8 mouse cellular contexts compared by ENCODE assay signal in genomic region chr2:64098618-64099320, GRCm38 (mm10). TPM values are rescaled to one million over a fixed set of nuclear protein-coding genes. Genes with fewer than 3 reads are reported as not detected.
A peak's percentile ranks its signal among the peaks of the same experiment; 100 is the strongest.
DNase-seq lines count a peak whose midpoint lies in the region; ATAC-seq lines count a peak whose summit lies in the region.

No protein-coding gene starts in this region.

- 0 out of 2 replicates have a peak, but pooled peaks cover 4% of the 10 kb centered on the region for H3K4me1 ChIP-seq in embryonic facial prominence, embryonic 14.5 days (ENCODE audit: control insufficient read depth, insufficient read depth, low read length)
- no peaks in the 10 kb centered on the region for H3K4me1 ChIP-seq in hindbrain, embryonic 11.5 days (replicated peaks; ENCODE audit: control insufficient read depth, insufficient read depth, low read length)
- no peaks in the 10 kb centered on the region for H3K4me1 ChIP-seq in liver, embryonic 12.5 days
- peaks cover 9% of the 10 kb centered on the region; the same call in 1 of the 2 replicates for H3K4me1 ChIP-seq in neural tube, embryonic 14.5 days (ENCODE audit: control insufficient read depth, insufficient read depth, low read length)

- H3K27ac ChIP-seq in embryonic facial prominence, embryonic 14.5 days (replicated peaks; ENCODE audit: low read depth, low read length), result peak overlapping the region; percentile 97
- H3K27ac ChIP-seq in hindbrain, embryonic 11.5 days (ENCODE audit: low read depth, low read length), result peak overlapping the region; percentile 100
- peak overlapping the region; percentile 78 for H3K27ac ChIP-seq in liver, embryonic 12.5 days
- peak overlapping the region; percentile 95 for H3K27ac ChIP-seq in neural tube, embryonic 14.5 days (ENCODE audit: low read depth, low read length)

- ATAC-seq in cerebellum, adult (ENCODE audit: insufficient number of reproducible peaks, low FRiP score, low TSS enrichment), result 0 out of 2 replicates have a peak, but pooled peaks have one; percentile 21
- peak; percentile 77 for ATAC-seq in embryonic facial prominence, embryonic 14.5 days (ENCODE audit: low read depth)
- peak; percentile 87 for ATAC-seq in hindbrain, embryonic 11.5 days (ENCODE audit: low FRiP score)
- peak; percentile 58 for ATAC-seq in liver, embryonic 12.5 days
- ATAC-seq in neural tube, embryonic 14.5 days (ENCODE audit: low read depth), result peak; percentile 85

- peak overlapping the region; percentile 93 for H3K9ac ChIP-seq in embryonic facial prominence, embryonic 14.5 days (ENCODE audit: low read depth, low read length)
- peak overlapping the region; percentile 96 for H3K9ac ChIP-seq in hindbrain, embryonic 11.5 days (ENCODE audit: low read depth, low read length)
- H3K9ac ChIP-seq in liver, embryonic 12.5 days, result peak overlapping the region; percentile 65
- peak overlapping the region; percentile 94 for H3K9ac ChIP-seq in neural tube, embryonic 14.5 days (replicated peaks; ENCODE audit: low read depth, low read length)

- H3K27me3 ChIP-seq in embryonic facial prominence, embryonic 14.5 days (replicated peaks; ENCODE audit: control insufficient read depth, insufficient read depth, low read length), result no peaks in the 10 kb centered on the region
- H3K27me3 ChIP-seq in hindbrain, embryonic 11.5 days (ENCODE audit: control insufficient read depth, insufficient read depth, low read length), result no peaks in the 10 kb centered on the region
- H3K27me3 ChIP-seq in liver, embryonic 12.5 days (replicated peaks), result peaks cover 33% of the 10 kb centered on the region
- H3K27me3 ChIP-seq in neural tube, embryonic 14.5 days (ENCODE audit: control insufficient read depth, insufficient read depth, low read length), result no peaks in the 10 kb centered on the region

- H3K9me3 ChIP-seq in embryonic facial prominence, embryonic 14.5 days (ENCODE audit: control insufficient read depth, low read length), result no peaks in the 10 kb centered on the region
- no peaks in the 10 kb centered on the region for H3K9me3 ChIP-seq in hindbrain, embryonic 11.5 days (ENCODE audit: control insufficient read depth, low read length)
- H3K9me3 ChIP-seq in liver, embryonic 12.5 days (replicated peaks), result no peaks in the 10 kb centered on the region
- no peaks in the 10 kb centered on the region for H3K9me3 ChIP-seq in neural tube, embryonic 14.5 days (ENCODE audit: control insufficient read depth, low read length)

- H3K4me3 ChIP-seq in embryonic facial prominence, embryonic 14.5 days (ENCODE audit: low read depth, low read length), result peak overlapping the region; percentile 75
- peak overlapping the region; percentile 79 for H3K4me3 ChIP-seq in hindbrain, embryonic 11.5 days (ENCODE audit: low read depth, low read length)
- H3K4me3 ChIP-seq in liver, embryonic 12.5 days, result peak overlapping the region; percentile 59
- peak overlapping the region; percentile 59 for H3K4me3 ChIP-seq in neural tube, embryonic 14.5 days (ENCODE audit: low read depth, low read length)

- DNase-seq in cerebellum, adult 8-10 months, result no peak
- DNase-seq in Muller cell, postnatal 12 days (ENCODE audit: inconsistent ontology term), result peak; percentile 66
- DNase-seq in embryonic facial prominence, embryonic 14.5 days (ENCODE audit: low spot score), result peak; percentile 59
- DNase-seq in hindbrain, embryonic 11.5 days (ENCODE audit: low spot score), result peak; percentile 83
- no peak for DNase-seq in right cerebral cortex, postnatal 14 days

- no peaks in the 10 kb centered on the region for H3K36me3 ChIP-seq in embryonic facial prominence, embryonic 14.5 days (ENCODE audit: control insufficient read depth, insufficient read depth, low read length)
- no peaks in the 10 kb centered on the region for H3K36me3 ChIP-seq in hindbrain, embryonic 11.5 days (ENCODE audit: control insufficient read depth, insufficient read depth, low read length)
- no peaks in the 10 kb centered on the region for H3K36me3 ChIP-seq in liver, embryonic 12.5 days
- no peaks in the 10 kb centered on the region for H3K36me3 ChIP-seq in neural tube, embryonic 14.5 days (ENCODE audit: control insufficient read depth, insufficient read depth, low read length)

- WGBS in embryonic facial prominence, embryonic 14.5 days, result 4% methylated on average over 18 of the region's 21 CpGs
- under 1% methylated on average over 18 of the region's 21 CpGs for WGBS in hindbrain, embryonic 11.5 days
- 8% methylated on average over 21 of the region's 21 CpGs for WGBS in liver, embryonic 12.5 days (ENCODE audit: insufficient replicate concordance)
- under 1% methylated on average over 21 of the region's 21 CpGs for WGBS in neural tube, embryonic 14.5 days

- peak overlapping the region; percentile 92 for H3K4me2 ChIP-seq in embryonic facial prominence, embryonic 14.5 days (ENCODE audit: low read depth, low read length)
- H3K4me2 ChIP-seq in hindbrain, embryonic 11.5 days (replicated peaks; ENCODE audit: low read depth, low read length), result peak overlapping the region; percentile 72
- peak overlapping the region; percentile 67 for H3K4me2 ChIP-seq in liver, embryonic 12.5 days
- peak overlapping the region; percentile 90 for H3K4me2 ChIP-seq in neural tube, embryonic 14.5 days (ENCODE audit: low read depth, low read length)

RNA-seq across cellular contexts. Expression of gene Fign, which starts 0.9 kb away (rescaled TPM):
- 6.0 and 7.2 TPM in 2 replicates for polyA plus RNA-seq in embryonic facial prominence, embryonic 14.5 days (2014; fragmentation: Nextera tagmentation; extraction: Ambion mirVana)
- polyA plus RNA-seq in hindbrain, embryonic 11.5 days (2014; fragmentation: Nextera tagmentation; extraction: Ambion mirVana), result 19.5 and 20.7 TPM in 2 replicates
- 3.2 and 3.9 TPM in 2 replicates for polyA plus RNA-seq in liver, embryonic 12.5 days (2016; fragmentation: Nextera tagmentation; extraction: Ambion mirVana)
- polyA plus RNA-seq in neural tube, embryonic 14.5 days (2014; fragmentation: Nextera tagmentation; extraction: Ambion mirVana), result 16.4 and 17.5 TPM in 2 replicates

Comparison
In these comparisons a context has a peak if more than half of its experiments do, and no peak if none do; other contexts are left out.
1. ATAC-seq: peak in every context shown above with its lines; median percentile 87 in hindbrain, embryonic 11.5 days; 85 in neural tube, embryonic 14.5 days; 77 in embryonic facial prominence, embryonic 14.5 days; 58 in liver, embryonic 12.5 days; 21 in cerebellum, adult.
2. DNase-seq: peak in Muller cell, postnatal 12 days (single experiment), embryonic facial prominence, embryonic 14.5 days (single experiment) and hindbrain, embryonic 11.5 days (single experiment); none in cerebellum, adult 8-10 months (single experiment) and right cerebral cortex, postnatal 14 days (single experiment).
3. Peak in every context shown above with its lines, with median percentiles within 50 percentile points of each other: H3K27ac ChIP-seq, H3K4me2 ChIP-seq, H3K4me3 ChIP-seq and H3K9ac ChIP-seq.